Mouse (Mus musculus) hindbrain, embryonic 14.5 days (tissue): ENCODE measurements at regions not wholly inside any gene's neighbourhood (a gene's known extent, or its start where the extent isn't known, plus 50 kb on each side); places are given as distances from the start of the nearest gene placed in this dataset.
A peak's percentile ranks its signal among the peaks of the same experiment; 100 is the strongest.

ENCODE experiments used
- ATAC-seq: fragments of 200-750 bp; cut with Nextera tagmentation; 2 replicates; pipeline ENCODE4 v1.8.0; 2017; ENCODE audit warnings: moderate number of reproducible peaks, mild to moderate bottlenecking, moderate TSS enrichment, moderate library complexity; ENCODE audit not compliant: low FRiP score
- DNase-seq: peaks from one replicate; pipeline ENCODE4 v3.0.0-alpha.2; 2015; ENCODE audit warnings: low spot score
- H3K27ac ChIP-seq: fragments of 300-500 bp; sonication (generic); 2 replicates; pipeline ENCODE4 v1.5.1; 2014; ENCODE audit warnings: mild to moderate bottlenecking, moderate library complexity
- H3K27me3 ChIP-seq: fragments of 300-500 bp; sonication (generic); 2 replicates; pipeline ENCODE4 v1.6.1; 2014; ENCODE audit warnings: mild to moderate bottlenecking, low read length, mixed read lengths; ENCODE audit not compliant: control insufficient read depth, insufficient read depth
- H3K36me3 ChIP-seq: fragments of 300-500 bp; sonication (generic); replicated peaks from 2 replicates; pipeline ENCODE4 v1.6.1; 2014; ENCODE audit not compliant: control insufficient read depth, insufficient read depth
- H3K4me1 ChIP-seq: fragments of 300-500 bp; sonication (generic); replicated peaks from 2 replicates; pipeline ENCODE4 v1.6.1; 2014; ENCODE audit warnings: antibody characterized with exemption, low read length, mixed read lengths; ENCODE audit not compliant: control insufficient read depth, insufficient read depth
- H3K4me2 ChIP-seq: fragments of 300-500 bp; sonication (generic); replicated peaks from 2 replicates; pipeline ENCODE4 v1.6.1; 2014; ENCODE audit warnings: mild to moderate bottlenecking, moderate library complexity
- H3K4me3 ChIP-seq: fragments of 300-500 bp; sonication (generic); replicated peaks from 2 replicates; pipeline ENCODE4 v1.5.1; 2014; ENCODE audit warnings: mild to moderate bottlenecking, low read length
- H3K9ac ChIP-seq: fragments of 300-500 bp; sonication (generic); 2 replicates; pipeline ENCODE4 v1.6.1; 2014
- H3K9me3 ChIP-seq: fragments of 300-500 bp; sonication (generic); 2 replicates; pipeline ENCODE4 v1.6.1; 2016; ENCODE audit warnings: low read length; ENCODE audit not compliant: control insufficient read depth
- WGBS: fragments of 180-500 bp; shearing (Covaris S2); extraction: QIAGEN DNeasy Blood & Tissue Kit; methylation state at CpG from one replicate; pipeline ENCODE4 v1.1.7; 2014; 5-methylcytosine and 5-hydroxymethylcytosine counted together

DNA sequence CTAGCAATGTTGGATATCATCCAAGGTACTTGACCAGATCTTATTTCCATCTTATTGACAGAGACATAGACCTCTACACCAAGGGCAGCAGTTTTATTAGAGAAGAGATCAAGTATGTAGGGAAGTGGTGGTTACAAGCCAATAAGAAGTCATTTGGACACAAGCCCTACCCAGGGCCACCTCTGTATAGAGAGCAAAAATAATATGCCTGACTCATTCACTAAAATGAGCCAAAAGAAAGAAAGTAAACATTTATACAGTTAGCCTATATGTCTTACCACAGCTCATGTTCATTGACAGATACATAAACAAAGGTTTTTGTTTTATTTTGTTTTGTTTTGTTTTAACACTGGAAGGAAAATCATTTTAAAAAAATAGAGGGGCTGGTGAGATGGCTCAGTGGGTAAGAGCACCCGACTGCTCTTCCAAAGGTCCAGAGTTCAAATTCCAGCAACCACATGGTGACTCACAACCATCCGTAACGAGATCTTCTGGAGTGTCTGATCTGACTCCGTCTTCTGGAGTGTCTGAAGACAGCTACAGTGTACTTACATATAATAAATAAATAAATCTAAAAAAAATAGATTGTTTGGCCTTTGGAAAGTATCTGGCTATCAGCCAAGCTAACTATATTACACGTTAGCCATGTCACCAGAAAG is 76.9 kb downstream of the Rlim start:
- Histone ChIP-seq H3K27ac (no peak overlapping the region), H3K4me2 (no peak overlapping the region), H3K9me3 (no peaks in the 10 kb centered on the region), H3K9ac (no peak overlapping the region), H3K4me3 (no peak overlapping the region), H3K36me3 (no peaks in the 10 kb centered on the region), H3K27me3 (peaks cover 46% of the 10 kb centered on the region), H3K4me1 (no peaks in the 10 kb centered on the region)
- no peak for DNase-seq
- no peak for ATAC-seq
- WGBS, result 78% methylated on average over 5 of the region's 5 CpGs

DNA sequence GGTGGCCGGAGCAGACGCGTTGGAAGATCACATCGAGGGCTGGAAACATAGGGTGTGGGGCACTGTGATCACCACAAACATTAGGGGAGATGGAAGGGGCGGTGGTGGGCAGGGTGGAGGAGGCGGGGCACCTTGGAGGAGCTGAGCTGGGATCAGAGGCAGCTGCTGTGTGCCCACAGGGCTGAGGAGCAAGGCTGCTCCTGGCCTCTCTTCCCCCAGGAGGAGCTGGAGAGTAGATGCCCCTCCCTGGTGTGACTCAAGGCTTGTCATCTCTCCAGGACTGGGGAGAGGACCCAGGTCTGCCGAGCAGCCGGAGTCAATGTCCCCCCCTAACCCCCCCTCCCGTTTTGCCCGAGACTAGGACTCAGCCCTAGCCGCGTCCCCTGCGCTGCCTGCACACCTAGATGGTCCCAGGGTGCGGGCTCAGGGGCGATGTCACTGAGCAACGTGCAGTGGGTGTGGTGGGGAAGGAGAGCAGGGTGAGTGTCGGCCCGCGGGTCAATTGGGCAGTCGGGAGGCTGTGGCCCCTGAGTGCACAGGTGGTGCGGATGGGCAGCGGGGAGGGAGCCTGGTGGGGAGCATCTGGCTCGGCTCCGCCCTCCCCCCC is 57.6 kb upstream of the Slc16a2 start:
- Histone ChIP-seq H3K4me3 (no peak overlapping the region; the same call in 1 of the 2 replicates), H3K27me3 (peaks cover 66% of the 10 kb centered on the region)
- ATAC-seq, result no peak; the same call in 1 of the 2 replicates

More for the DNA sequence above, 57.6 kb upstream of the Slc16a2 start:
- H3K36me3 ChIP-seq, result no peaks in the 10 kb centered on the region
- no peak for DNase-seq
- H3K9me3 ChIP-seq, result no peaks in the 10 kb centered on the region
- H3K9ac ChIP-seq, result no peak overlapping the region
- H3K4me2 ChIP-seq, result peak overlapping the region; percentile 43
- H3K4me1 ChIP-seq, result no peaks in the 10 kb centered on the region
- H3K27ac ChIP-seq, result no peak overlapping the region
- 33% methylated on average over 20 of the region's 24 CpGs for WGBS
